Comparison of ENCODE assay signal across 8 mouse cellular contexts in the genomic region with DNA sequence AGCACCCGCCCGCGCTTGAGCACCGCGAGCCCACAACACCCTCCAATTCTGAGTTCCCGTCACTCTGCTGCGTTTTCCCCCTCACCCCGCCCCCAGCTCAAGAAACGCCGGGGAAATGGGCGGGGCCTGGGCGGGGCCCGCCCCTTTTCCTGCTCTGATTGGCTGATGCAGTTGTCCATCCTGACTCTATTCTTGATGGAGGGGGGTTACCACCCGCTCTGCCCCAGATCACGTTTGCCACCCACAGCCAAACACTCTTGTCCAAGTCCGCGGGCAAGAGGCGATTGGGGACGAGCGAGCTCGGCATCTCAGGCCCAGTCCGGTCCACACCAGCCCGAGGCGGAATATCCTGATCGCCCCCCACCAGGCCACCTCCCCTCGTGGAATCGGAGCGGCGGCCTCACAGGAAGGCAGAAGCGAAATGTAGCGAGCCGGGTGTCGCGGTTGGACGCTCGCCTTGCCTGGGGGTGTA. TPM values are rescaled to one million over a fixed set of nuclear protein-coding genes. Genes with fewer than 3 reads are reported as not detected.
DNase-seq lines count a peak whose midpoint lies in the region; ATAC-seq and TF ChIP-seq lines count a peak whose summit lies in the region.

No protein-coding gene starts in this region.

- peak; percentile 91 for TF ChIP-seq POLR2A in ES-Bruce4 (IDR thresholded peaks at IDR 0.05; ENCODE audit: insufficient read depth, low read length)

- ATAC-seq in cerebellum, adult (ENCODE audit: insufficient number of reproducible peaks, low FRiP score, low TSS enrichment), result peak; percentile 91
- peak; percentile 95 for ATAC-seq in forebrain, embryonic 13.5 days
- ATAC-seq in liver, postnatal 0 days, result peak; percentile 95
- ATAC-seq in neural tube, embryonic 14.5 days (ENCODE audit: low read depth), result peak; percentile 96

- DNase-seq in heart, postnatal 10 days, result peak; percentile 97 to 98
- DNase-seq in large intestine, adult 2 months (ENCODE audit: low read depth, low spot score), result peak; percentile 77
- DNase-seq in liver, postnatal 0 days, result peak; percentile 95
- DNase-seq in testis, postnatal 10 days (ENCODE audit: low spot score), result peak; percentile 96

- intact Hi-C loops in heart, postnatal 10 days (cut with DNase I), result no loop called here

- peak overlapping the region; percentile 87 for H3K4me2 ChIP-seq in forebrain, embryonic 13.5 days
- H3K4me2 ChIP-seq in liver, postnatal 0 days (ENCODE audit: low read depth, low read length), result peak overlapping the region; percentile 88
- H3K4me2 ChIP-seq in neural tube, embryonic 14.5 days (ENCODE audit: low read depth, low read length), result peak overlapping the region; percentile 87

- H3K9ac ChIP-seq in ES-Bruce4 (ENCODE audit: low read depth, poor library complexity, severe bottlenecking), result peak overlapping the region; percentile 86
- peak overlapping the region; percentile 81 for H3K9ac ChIP-seq in forebrain, embryonic 13.5 days
- peak overlapping the region; percentile 63 for H3K9ac ChIP-seq in liver, postnatal 0 days (replicated peaks)
- H3K9ac ChIP-seq in neural tube, embryonic 14.5 days (replicated peaks; ENCODE audit: low read depth, low read length), result peak overlapping the region; percentile 71

- WGBS in forebrain, embryonic 13.5 days, result under 1% methylated on average over 35 of the region's 36 CpGs
- 1% methylated on average over 36 of the region's 36 CpGs for WGBS in large intestine, adult 2 months
- WGBS in liver, postnatal 0 days (ENCODE audit: insufficient replicate concordance), result 1% methylated on average over 30 of the region's 36 CpGs
- under 1% methylated on average over 34 of the region's 36 CpGs for WGBS in neural tube, embryonic 14.5 days

- TF ChIP-seq EP300 in ES-Bruce4 (IDR thresholded peaks at IDR 0.05; ENCODE audit: insufficient read depth, low read depth, low read length), result no peak
- TF ChIP-seq EP300 in liver, postnatal 0 days (IDR thresholded peaks at IDR 0.05; ENCODE audit: low read depth), result peak; percentile 8; the same call in 1 of the 2 replicates

- no peaks in the 10 kb centered on the region for H3K9me3 ChIP-seq in ES-Bruce4 (replicated peaks; ENCODE audit: control insufficient read depth, insufficient read depth, low read length, poor library complexity, severe bottlenecking)
- H3K9me3 ChIP-seq in forebrain, embryonic 13.5 days (replicated peaks), result no peaks in the 10 kb centered on the region
- no peaks in the 10 kb centered on the region for H3K9me3 ChIP-seq in liver, postnatal 0 days (ENCODE audit: low read length)
- H3K9me3 ChIP-seq in neural tube, embryonic 14.5 days (ENCODE audit: control insufficient read depth, low read length), result no peaks in the 10 kb centered on the region

- no peak overlapping the region for H3K27ac ChIP-seq in ES-Bruce4 (ENCODE audit: insufficient read depth, low read length)
- H3K27ac ChIP-seq in forebrain, embryonic 13.5 days, result peak overlapping the region; percentile 59
- peak overlapping the region; percentile 11 for H3K27ac ChIP-seq in liver, postnatal 0 days (ENCODE audit: low read depth)
- peak overlapping the region; percentile 78 for H3K27ac ChIP-seq in neural tube, embryonic 14.5 days (ENCODE audit: low read depth, low read length)

- no peak for TF ChIP-seq CTCF in ES-Bruce4 (IDR thresholded peaks at IDR 0.05; ENCODE audit: low read depth, low read length)
- TF ChIP-seq CTCF in liver, postnatal 0 days (IDR thresholded peaks at IDR 0.05; ENCODE audit: low read depth), result no peak

- no peaks in the 10 kb centered on the region for H3K4me1 ChIP-seq in ES-Bruce4 (ENCODE audit: control insufficient read depth, insufficient read depth, low read length)
- H3K4me1 ChIP-seq in forebrain, embryonic 13.5 days, result peaks cover 42% of the 10 kb centered on the region
- peaks cover 12% of the 10 kb centered on the region for H3K4me1 ChIP-seq in liver, postnatal 0 days (ENCODE audit: insufficient read depth)
- peaks cover 19% of the 10 kb centered on the region for H3K4me1 ChIP-seq in neural tube, embryonic 14.5 days (ENCODE audit: control insufficient read depth, insufficient read depth, low read length)

- H3K4me3 ChIP-seq in ES-Bruce4 (ENCODE audit: low read depth, low read length), result peak overlapping the region; percentile 94
- peak overlapping the region; percentile 79 for H3K4me3 ChIP-seq in forebrain, embryonic 13.5 days
- H3K4me3 ChIP-seq in liver, postnatal 0 days (ENCODE audit: low read depth, low read length), result peak overlapping the region; percentile 58
- H3K4me3 ChIP-seq in neural tube, embryonic 14.5 days (ENCODE audit: low read depth, low read length), result peak overlapping the region; percentile 58

- no peaks in the 10 kb centered on the region for H3K27me3 ChIP-seq in ES-Bruce4 (ENCODE audit: control insufficient read depth, insufficient read depth, low read length, poor library complexity, severe bottlenecking)
- no peaks in the 10 kb centered on the region; the same call in 1 of the 2 replicates for H3K27me3 ChIP-seq in forebrain, embryonic 13.5 days
- no peaks in the 10 kb centered on the region for H3K27me3 ChIP-seq in liver, postnatal 0 days (ENCODE audit: insufficient read depth, low read length)
- H3K27me3 ChIP-seq in neural tube, embryonic 14.5 days (ENCODE audit: control insufficient read depth, insufficient read depth, low read length), result no peaks in the 10 kb centered on the region

- peaks cover 7% of the 10 kb centered on the region; the same call in 1 of the 2 replicates for H3K36me3 ChIP-seq in ES-Bruce4 (ENCODE audit: control insufficient read depth, insufficient read depth, low read length, poor library complexity, severe bottlenecking)
- 0 out of 2 replicates have a peak, but pooled peaks cover 11% of the 10 kb centered on the region for H3K36me3 ChIP-seq in forebrain, embryonic 13.5 days (ENCODE audit: poor library complexity, severe bottlenecking)
- no peaks in the 10 kb centered on the region for H3K36me3 ChIP-seq in liver, postnatal 0 days (replicated peaks; ENCODE audit: insufficient read depth, low read length)
- no peaks in the 10 kb centered on the region for H3K36me3 ChIP-seq in neural tube, embryonic 14.5 days (ENCODE audit: control insufficient read depth, insufficient read depth, low read length)

RNA-seq across cellular contexts. Expression of a gene that starts 0.5 kb away (rescaled TPM):
- 14.4 and 16.3 TPM in 2 replicates for polyA plus RNA-seq in ES-Bruce4 (2011; ENCODE audit: insufficient read depth, insufficient read length, low read depth, missing spikeins)
- 10.5 and 11.3 TPM in 2 replicates for polyA plus RNA-seq in forebrain, embryonic 13.5 days (2015; fragmentation: Nextera tagmentation; extraction: Ambion mirVana)
- total RNA-seq in heart, postnatal 10 days (2021), result 10 to 100 TPM; 27.0 to 28.9 TPM
- 13.9 and 15.3 TPM in 2 replicates for polyA plus RNA-seq in large intestine, adult 2 months (2012; rRNA removed)
- 0.81 and 0.91 TPM in 2 replicates for polyA plus RNA-seq in liver, postnatal 0 days (2015; fragmentation: Nextera tagmentation; extraction: Ambion mirVana)
- polyA plus RNA-seq in neural tube, embryonic 14.5 days (2014; fragmentation: Nextera tagmentation; extraction: Ambion mirVana), result 7.8 and 15.7 TPM in 2 replicates

RNA-seq across cellular contexts. Expression of a gene that starts 30.6 kb away (rescaled TPM):
- polyA plus RNA-seq in ES-Bruce4 (2011; ENCODE audit: insufficient read depth, insufficient read length, low read depth, missing spikeins), result 6.8 and 9.0 TPM in 2 replicates
- polyA plus RNA-seq in forebrain, embryonic 13.5 days (2015; fragmentation: Nextera tagmentation; extraction: Ambion mirVana), result 0.15 and 0.16 TPM in 2 replicates
- total RNA-seq in heart, postnatal 10 days (2021), result 1 to 10 TPM; 3.0 to 4.0 TPM
- 25.8 and 41.6 TPM in 2 replicates for polyA plus RNA-seq in large intestine, adult 2 months (2012; rRNA removed)
- 10.5 and 10.7 TPM in 2 replicates for polyA plus RNA-seq in liver, postnatal 0 days (2015; fragmentation: Nextera tagmentation; extraction: Ambion mirVana)
- polyA plus RNA-seq in neural tube, embryonic 14.5 days (2014; fragmentation: Nextera tagmentation; extraction: Ambion mirVana), result 0.08 and 0.37 TPM in 2 replicates

RNA-seq across cellular contexts. Expression of a gene that starts 39.2 kb away (rescaled TPM):
- polyA plus RNA-seq in ES-Bruce4 (2011; ENCODE audit: insufficient read depth, insufficient read length, low read depth, missing spikeins), result 4.3 and 9.6 TPM in 2 replicates
- polyA plus RNA-seq in forebrain, embryonic 13.5 days (2015; fragmentation: Nextera tagmentation; extraction: Ambion mirVana), result 8.5 and 9.2 TPM in 2 replicates
- total RNA-seq in heart, postnatal 10 days (2021), result 10 to 100 TPM; 12.3 to 14.2 TPM
- 19.4 and 21.0 TPM in 2 replicates for polyA plus RNA-seq in large intestine, adult 2 months (2012; rRNA removed)
- 9.0 and 10.3 TPM in 2 replicates for polyA plus RNA-seq in liver, postnatal 0 days (2015; fragmentation: Nextera tagmentation; extraction: Ambion mirVana)
- 3.3 and 8.4 TPM in 2 replicates for polyA plus RNA-seq in neural tube, embryonic 14.5 days (2014; fragmentation: Nextera tagmentation; extraction: Ambion mirVana)
